Mouse (Mus musculus): ENCODE measurements around the gene Btla. TPM values are rescaled to one million over a fixed set of nuclear protein-coding genes. Genes with fewer than 3 reads are reported as not detected.

Btla gene
- polyA plus RNA-seq (2014; fragmentation: Illumina TruSeq; extraction: RNeasy Lipid Tissue Mini Kit (QIAGEN cat#74804); ENCODE audit: low read depth, low replicate concordance): 1.4 TPM

DNA sequence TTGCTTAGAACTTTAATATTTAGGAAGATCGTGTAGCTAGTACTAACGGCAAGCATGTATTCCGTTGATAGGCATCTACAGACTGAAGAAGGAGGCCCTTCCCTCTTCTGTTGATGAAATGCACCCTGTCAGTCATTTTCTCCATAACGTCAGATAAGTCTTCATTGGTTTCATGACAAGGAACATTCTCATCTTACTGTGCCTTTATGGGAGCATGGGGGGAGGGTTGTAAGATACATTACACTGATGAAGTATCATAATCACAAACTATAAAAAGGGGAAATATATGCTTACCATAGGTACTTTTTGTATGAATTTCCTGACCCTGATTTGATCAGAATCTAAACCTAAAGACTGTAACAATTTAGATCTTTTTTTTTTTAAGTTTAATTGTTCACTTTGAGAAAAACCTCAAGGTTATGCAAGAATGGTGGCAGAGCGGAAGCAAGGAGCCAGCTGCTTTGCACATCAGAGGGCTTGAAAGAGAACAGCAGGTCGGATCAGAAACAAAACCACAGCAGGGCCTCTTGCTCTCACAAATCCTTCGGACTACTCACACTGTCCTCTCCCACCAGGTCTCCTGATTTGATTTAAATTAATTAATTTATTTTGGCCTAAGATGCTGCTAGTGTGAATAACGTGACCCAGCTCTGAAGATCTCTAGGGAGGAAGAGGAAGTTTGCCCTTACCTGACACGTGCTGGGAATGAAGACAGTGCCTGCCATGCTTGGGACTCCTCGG, at the start of gene Btla:
Btla (plus strand) TSS at position 668 of the 741 bp plus-strand sequence.

Other genes starting within 250 kb of the Btla start
- gene Ccdc80, start 130.9 kb upstream of the Btla start, polyA plus RNA-seq (2014; fragmentation: Illumina TruSeq; extraction: RNeasy Lipid Tissue Mini Kit (QIAGEN cat#74804); ENCODE audit: low read depth, low replicate concordance): 341 TPM
- gene Slc35a5, start 65.6 kb upstream of the Btla start, polyA plus RNA-seq (2014; fragmentation: Illumina TruSeq; extraction: RNeasy Lipid Tissue Mini Kit (QIAGEN cat#74804); ENCODE audit: low read depth, low replicate concordance): 22.7 TPM
- gene Atg3, start 65.5 kb upstream of the Btla start, polyA plus RNA-seq (2014; fragmentation: Illumina TruSeq; extraction: RNeasy Lipid Tissue Mini Kit (QIAGEN cat#74804); ENCODE audit: low read depth, low replicate concordance): 38.0 TPM
- gene Cd200, start 184.7 kb downstream of the Btla start, polyA plus RNA-seq (2014; fragmentation: Illumina TruSeq; extraction: RNeasy Lipid Tissue Mini Kit (QIAGEN cat#74804); ENCODE audit: low read depth, low replicate concordance): 75.8 TPM